Mouse (Mus musculus): ENCODE measurements around the gene Higd1c.

Higd1c gene

DNA sequence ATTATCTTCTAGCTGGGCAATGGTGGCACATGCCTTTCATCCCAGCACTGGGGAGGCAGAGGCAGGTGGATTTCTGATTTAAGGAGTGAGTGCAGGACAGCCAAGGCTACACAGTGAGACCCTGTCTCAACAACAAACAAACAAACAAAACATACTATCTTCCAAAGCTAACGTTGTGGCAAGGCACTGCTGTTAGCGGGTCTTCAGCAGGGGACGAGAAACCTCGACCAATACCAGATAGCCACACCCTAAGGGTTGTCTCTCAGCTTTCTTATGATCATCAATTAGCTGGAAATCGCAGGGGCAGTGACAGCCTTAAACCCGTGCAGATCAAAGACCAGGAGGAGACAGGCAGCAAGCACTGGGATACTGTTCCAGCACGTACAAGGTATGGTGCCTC, at the start of gene Higd1c:
TSS of gene Higd1c (plus strand) at position 301 of the 400 bp plus-strand sequence.
- 83% methylated on average over 7 of the region's 7 CpGs for WGBS

DNA sequence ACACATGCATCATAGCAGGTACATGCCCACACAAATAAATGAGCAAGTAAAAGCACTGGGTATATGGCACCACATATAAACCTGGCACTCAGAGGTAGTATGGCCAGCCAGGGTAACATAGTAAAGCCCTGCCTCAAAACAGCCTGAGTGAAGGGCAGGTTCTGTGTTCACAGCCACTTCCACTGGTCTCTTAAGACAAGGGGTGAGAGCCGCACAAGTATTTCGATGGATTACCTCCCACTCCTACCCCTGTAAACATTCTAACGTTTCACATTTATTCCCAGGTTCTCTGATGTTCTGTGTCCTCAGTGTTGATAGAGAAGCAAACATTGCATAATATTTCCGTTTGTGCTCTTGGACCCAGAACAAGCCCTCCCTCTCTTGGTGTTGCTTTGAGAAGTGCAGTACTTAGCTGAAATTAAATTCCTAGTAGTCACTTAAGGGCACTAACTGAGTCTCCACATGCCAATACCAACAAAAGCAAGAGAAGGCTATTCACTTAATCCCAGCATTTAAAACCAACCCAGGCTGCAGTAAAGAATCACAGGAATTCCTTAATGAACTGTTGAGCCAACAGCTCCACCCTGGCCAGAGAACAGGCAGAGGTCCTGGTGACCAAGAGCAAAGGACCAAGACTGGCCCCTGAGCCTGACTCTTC, 46.2 kb upstream of the Higd1c start:
- WGBS: 42% methylated on average over 4 of the region's 4 CpGs

DNA sequence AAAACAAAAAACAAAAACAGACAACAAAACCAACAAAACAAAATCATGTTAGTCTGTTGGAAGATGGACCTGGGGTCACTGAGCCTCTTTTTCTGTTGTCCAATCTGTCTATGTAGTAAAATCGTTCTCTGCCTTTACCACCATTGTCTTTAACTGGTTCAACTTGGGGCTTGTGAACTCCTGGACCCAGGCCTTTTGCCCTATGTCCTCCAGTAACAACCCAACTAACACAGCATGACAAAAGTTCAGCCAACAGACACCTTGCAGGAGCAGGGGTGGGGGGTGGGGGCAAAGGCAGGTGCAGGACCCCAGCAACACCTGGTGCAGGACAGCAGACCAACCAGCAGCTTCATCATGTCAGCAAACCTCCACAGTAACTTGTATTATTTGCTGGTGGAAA, 44.5 kb upstream of the Higd1c start:
- WGBS: 96% methylated on average over 1 of the region's 1 CpGs

DNA sequence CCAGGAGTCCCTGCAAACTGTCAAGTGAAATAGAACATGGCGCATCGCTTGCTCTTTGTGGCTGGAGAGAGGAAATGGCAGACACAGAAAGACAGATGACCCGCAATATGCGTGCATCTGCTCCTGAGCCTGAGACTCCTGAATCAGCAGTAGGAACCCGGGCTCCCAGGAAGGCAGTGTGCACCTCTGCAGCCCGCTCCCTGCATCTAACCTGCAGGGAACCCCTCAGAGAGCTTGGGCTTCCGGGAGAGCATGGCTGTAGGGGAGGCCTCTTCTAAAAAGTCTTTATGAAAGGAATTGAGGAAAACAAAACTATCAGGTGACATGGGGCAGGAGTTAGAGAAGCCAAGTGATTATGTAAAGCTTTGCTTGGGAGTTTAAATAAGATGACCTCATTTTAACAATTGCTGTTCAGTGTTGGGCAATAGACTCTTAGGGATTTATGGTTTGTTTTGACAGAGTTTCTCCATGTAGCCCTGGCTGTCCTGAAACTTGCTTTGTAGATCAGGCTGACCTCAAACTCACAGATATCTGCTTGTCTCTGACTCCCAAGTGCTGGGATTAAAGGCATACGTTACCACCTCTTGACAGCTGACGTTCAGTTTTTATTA, 43.9 kb upstream of the Higd1c start:
- WGBS: 83% methylated on average over 9 of the region's 9 CpGs

GRCm38 (mm10) chr15:100321134-100321533, 43.2 kb upstream of the Higd1c start:
- 54% methylated on average over 5 of the region's 5 CpGs for WGBS

DNA sequence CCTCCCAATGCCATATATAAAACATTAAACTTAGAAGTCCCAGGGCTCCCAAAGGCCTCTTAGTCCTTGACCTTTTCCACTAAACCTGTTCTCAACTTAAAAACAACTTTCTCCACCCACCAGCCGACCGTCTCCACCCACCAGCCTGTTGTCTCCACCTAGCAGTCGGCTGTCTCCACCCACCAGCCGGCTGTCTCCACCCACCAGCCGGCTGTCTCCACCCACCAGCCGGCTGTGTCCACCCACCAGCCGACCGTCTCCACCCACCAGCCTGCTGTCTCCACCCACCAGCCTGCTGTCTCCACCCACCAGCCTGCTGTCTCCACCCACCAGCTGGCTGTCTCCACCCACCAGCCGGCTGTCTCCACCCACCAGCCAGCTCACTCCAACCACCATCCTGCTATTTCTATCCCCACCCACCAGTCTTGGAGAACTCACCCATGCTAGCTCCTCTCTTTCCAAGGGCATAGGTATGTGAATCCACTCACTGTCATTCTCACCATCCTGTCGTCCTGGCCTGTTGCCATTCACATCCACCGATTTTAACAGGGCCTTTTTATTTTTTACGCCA, 40.2 kb upstream of the Higd1c start:
- 44% methylated on average over 12 of the region's 12 CpGs for WGBS

- 94% methylated on average over 3 of the region's 3 CpGs for WGBS
Observed at GRCm38 (mm10) chr15:100325235-100325634, 39.1 kb upstream of the Higd1c start.

DNA sequence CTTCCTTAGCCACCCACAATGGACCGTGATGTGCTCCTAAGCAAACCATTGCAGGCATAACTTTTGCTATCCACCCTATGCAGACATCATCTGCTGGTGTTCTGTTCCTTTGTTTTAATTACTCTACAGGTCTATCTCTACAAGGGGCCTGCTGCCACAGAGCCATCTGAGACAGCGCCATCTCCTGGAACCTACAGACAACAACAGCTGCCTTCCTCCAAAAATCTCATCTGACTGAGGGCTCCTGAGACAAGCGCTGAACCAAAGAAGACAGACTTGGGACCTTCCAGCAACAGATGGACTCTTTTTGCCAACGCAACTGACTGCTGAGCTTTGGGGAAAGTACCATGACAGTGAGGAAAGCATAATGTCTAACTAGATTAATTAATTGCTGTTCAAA, 36.3 kb upstream of the Higd1c start:
- WGBS: 74% methylated on average over 4 of the region's 4 CpGs

DNA sequence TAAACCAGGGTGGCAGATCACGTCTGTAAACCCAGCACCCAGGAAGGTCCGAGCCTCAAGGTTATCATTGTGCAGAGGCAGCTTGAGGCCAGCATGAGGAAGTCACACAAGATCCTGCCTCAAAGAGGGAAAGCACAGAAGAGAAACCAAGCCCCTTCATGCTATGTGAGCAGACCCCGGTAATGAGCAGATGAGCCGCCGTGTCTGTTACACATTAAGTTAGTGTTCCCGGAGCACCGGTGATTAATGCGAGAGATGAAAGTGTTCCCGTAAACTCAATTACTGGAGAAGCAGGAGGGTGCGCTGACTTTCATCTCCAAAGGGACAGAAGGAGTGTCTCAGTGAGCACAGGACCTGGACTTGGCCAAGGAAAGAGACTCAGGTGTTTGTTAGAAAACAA, 35.0 kb upstream of the Higd1c start:
- 79% methylated on average over 10 of the region's 10 CpGs for WGBS

GRCm38 (mm10) chr15:100330739-100331138, 33.6 kb upstream of the Higd1c start:
- WGBS: 86% methylated on average over 7 of the region's 7 CpGs

DNA sequence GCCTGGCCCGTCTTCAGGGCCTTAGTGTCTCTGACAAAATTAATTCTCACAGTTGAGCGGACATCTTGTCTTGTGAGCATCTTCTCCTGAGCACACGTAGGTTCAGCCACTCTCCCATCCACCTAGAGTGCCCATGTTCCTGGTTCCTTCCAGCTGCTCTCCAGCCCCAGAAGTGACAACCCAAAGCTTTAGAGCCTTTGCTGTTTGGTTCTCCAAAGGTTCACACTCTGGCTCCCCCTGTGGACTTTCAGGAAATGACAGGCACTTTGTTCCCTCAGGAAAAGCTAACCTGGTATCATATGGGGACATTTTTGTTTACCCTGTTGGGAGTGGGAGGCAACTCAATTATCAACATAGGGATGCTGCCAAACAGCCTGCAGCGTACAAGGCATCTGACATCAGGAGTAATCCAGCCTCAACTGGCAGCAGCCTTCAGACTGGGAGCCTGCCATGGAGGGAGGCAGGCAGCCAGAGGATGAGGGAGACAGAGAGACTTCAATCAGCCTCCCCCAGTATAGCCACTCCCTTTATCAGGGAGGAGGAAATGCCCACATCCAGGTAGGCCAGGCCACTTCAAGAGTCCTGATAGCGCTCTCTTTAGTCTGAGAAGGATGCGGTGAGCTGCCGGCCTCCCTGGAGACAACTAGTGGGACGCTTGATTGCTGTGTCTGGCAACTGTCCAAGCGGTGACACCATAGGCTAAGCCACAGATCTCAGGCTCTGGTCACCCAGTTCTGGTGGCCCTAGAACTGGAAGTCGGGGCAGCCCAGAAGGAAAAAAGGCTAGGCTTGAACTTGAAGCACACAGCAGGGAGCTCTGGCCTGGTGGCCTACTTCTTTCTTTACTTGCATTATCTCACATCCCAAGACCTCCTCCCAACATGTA, 32.0 kb upstream of the Higd1c start:
- WGBS: 64% methylated on average over 3 of the region's 10 CpGs

- WGBS: 70% methylated on average over 10 of the region's 10 CpGs
Observed at GRCm38 (mm10) chr15:100334629-100335028, 29.7 kb upstream of the Higd1c start, which contains the start of gene Mettl7a3. TSS of gene Mettl7a3 (plus strand) at chr15:100334929.

GRCm38 (mm10) chr15:100337847-100338246, 26.5 kb upstream of the Higd1c start:
- 44% methylated on average over 8 of the region's 10 CpGs for WGBS

DNA sequence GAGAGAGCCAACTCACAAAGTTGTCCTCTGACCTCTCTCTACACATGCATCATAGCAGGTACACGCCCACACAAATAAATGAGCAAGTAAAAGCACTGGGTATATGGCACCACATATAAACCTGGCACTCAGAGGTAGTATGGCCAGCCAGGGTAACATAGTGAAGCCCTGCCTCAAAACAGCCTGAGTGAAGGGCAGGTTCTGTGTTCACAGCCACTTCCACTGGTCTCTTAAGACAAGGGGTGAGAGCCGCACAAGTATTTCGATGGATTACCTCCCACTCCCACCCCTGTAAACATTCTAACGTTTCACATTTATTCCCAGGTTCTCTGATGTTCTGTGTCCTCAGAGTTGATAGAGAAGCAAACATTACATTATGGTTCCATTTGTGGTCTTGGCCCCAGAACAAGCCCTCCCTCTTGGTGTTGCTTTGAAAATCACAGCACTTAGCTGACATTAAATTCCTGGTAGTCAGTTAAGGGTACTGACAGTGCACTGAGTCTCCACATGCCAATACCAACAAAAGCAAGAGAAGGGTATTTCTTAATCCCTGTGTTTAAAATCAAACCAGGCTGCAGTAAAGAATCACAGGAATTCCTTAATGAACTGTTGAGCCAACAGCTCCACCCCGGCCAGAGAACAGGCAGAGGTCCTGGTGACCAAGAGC, 22.9 kb upstream of the Higd1c start:
- WGBS: 78% methylated on average over 5 of the region's 5 CpGs

- WGBS: 37% methylated on average over 13 of the region's 14 CpGs
Observed at GRCm38 (mm10) chr15:100346761-100347160, 17.6 kb upstream of the Higd1c start.

GRCm38 (mm10) chr15:100349496-100349895, 14.8 kb upstream of the Higd1c start:
- WGBS: 65% methylated on average over 2 of the region's 2 CpGs

DNA sequence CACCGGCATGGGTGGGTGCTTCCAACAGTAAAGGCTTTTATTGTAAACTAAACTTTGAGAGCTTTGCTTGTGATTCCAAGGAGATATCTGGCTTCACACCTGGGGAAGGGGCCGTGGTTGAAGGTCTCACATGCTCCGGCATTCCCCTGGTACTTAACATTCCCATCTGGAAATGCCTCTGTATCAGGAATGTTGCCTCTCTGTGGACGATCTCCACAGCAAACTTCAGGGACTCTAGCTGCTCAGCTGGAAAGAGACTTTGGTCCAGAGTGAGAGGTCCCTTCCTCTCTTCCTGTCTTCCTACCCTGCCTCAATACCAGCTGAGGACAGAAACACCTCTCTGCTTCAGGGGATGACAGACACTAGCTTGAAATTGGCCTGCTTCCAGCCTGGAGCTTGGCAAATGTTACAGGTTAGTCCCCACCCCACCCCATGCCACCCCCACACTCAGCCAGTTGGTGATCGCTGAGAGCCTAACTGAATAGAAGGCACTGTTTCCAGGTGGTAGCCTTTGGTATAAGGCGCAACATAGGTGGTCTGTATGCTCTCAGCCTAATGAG, 12.8 kb upstream of the Higd1c start:
- 76% methylated on average over 6 of the region's 6 CpGs for WGBS

DNA sequence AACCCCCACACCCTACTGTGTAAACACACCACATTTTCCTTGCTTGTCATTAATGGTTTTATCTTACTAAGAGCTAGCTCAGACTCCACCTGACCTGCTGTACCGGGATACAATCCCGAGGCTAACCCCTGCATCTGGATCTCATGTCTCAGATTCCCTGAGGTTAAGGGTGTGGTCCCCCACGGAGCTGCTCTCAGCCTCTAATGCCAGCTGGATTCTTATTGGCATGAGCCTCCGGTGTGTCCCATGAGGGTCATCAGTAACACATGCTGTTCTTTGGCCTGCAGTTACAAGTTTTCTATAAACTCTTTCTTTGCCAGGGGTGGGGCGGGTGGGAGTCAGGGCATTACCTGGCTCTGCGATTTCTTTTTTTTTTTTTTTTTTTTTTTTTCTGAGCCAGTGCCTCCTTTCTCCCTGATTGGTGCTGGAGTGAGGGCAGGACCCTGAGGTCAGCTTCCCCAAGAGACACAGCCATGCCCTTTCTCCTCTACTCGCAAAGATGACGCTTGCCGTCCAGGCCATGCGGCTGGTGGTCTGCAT, 11.6 kb upstream of the Higd1c start, which contains the start of the genes Methig1 and Mettl7a2:
TSS of gene Methig1 (plus strand) at position 439 of the 540 bp plus-strand sequence.
TSS of gene Mettl7a2 (plus strand) at position 490 of the 540 bp plus-strand sequence.
- WGBS: 89% methylated on average over 10 of the region's 10 CpGs

GRCm38 (mm10) chr15:100353399-100353798, 10.9 kb upstream of the Higd1c start:
- WGBS: 93% methylated on average over 22 of the region's 22 CpGs

DNA sequence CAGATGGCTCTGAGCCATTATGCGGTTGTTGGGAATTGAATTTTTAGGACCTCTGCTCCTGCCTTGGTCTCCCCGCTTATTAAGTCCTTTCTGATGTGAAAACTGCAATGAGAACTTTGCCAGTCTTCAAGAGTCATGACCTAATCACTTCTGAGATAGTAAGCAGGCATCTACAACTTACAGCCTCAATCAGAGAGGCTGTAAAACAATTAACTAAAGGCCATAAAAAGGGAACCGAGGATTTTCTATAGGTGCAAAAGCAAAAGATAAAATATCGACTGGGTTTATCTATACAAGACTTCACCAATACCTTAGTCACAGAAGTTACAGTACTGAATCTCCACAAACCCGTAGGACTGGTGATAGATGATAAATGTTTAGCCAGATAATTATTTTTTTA, 8.5 kb upstream of the Higd1c start:
- 90% methylated on average over 5 of the region's 5 CpGs for WGBS

DNA sequence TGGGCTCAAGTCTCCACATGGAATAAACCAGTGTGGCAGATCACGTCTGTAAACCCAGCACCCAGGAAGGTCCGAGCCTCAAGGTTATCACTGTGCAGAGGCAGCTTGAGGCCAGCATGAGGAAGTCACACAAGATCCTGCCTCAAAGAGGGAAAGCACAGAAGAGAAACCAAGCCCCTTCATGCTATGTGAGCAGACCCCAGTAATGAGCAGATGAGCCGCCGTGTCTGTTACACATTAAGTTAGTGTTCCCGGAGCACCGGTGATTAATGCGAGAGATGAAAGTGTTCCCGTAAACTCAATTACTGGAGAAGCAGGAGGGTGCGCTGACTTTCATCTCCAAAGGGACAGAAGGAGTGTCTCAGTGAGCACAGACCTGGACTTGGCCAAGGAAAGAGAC, 1.6 kb downstream of the Higd1c start:
- 79% methylated on average over 9 of the region's 9 CpGs for WGBS
